Mouse (Mus musculus): ENCODE results near the gene 4933411K16Rik. TPM values are rescaled to one million over a fixed set of nuclear protein-coding genes. Genes with fewer than 3 reads are reported as not detected.

The 4933411K16Rik gene
- polyA plus RNA-seq, 1 experiment, result 0.18 TPM

GRCm38 (mm10) chr19:42054255-42054654 is 2.2 kb downstream of the 4933411K16Rik start:
- Histone ChIP-seq H3K79me3 (ENCODE audit: low read depth) (no peaks in the 10 kb centered on the region), H3ac (ENCODE audit: control insufficient read depth, insufficient read length, low read depth) (no peak overlapping the region), H3K36me3 (ENCODE audit: control insufficient read depth, insufficient read depth) (no peaks in the 10 kb centered on the region), H3K4me3 (ENCODE audit: insufficient read depth, poor library complexity, severe bottlenecking) (no peak overlapping the region), H3K79me2 (ENCODE audit: control insufficient read depth, insufficient read depth) (no peaks in the 10 kb centered on the region), H3K27me3 (ENCODE audit: control insufficient read depth, insufficient read depth, insufficient read length) (peaks cover 4% of the 10 kb centered on the region)
- TF ChIP-seq FOSL1 (IDR thresholded peaks at IDR 0.05; ENCODE audit: insufficient read depth, low read length, poor library complexity, severe bottlenecking) (no peak), CTCF (IDR thresholded peaks at IDR 0.05; ENCODE audit: control insufficient read depth, insufficient read depth, insufficient read length) (no peak), MAX (IDR thresholded peaks at IDR 0.05) (no peak), MYOD1 (IDR thresholded peaks at IDR 0.05; ENCODE audit: control insufficient read depth, insufficient read length, low read depth) (no peak), MYOG (IDR thresholded peaks at IDR 0.05; ENCODE audit: control insufficient read depth, extremely low read depth, insufficient read length) (no peak), USF1 (IDR thresholded peaks at IDR 0.05; ENCODE audit: low read depth) (no peak), CEBPB (IDR thresholded peaks at IDR 0.05; ENCODE audit: low read depth) (no peak)

GRCm38 (mm10) chr19:42055881-42056280 is 3.8 kb downstream of the 4933411K16Rik start:
- Histone ChIP-seq H3K36me3 (ENCODE audit: control insufficient read depth, insufficient read depth) (no peaks in the 10 kb centered on the region), H3K4me3 (ENCODE audit: insufficient read depth, poor library complexity, severe bottlenecking) (no peak overlapping the region), H3K79me3 (ENCODE audit: low read depth) (no peaks in the 10 kb centered on the region), H3ac (ENCODE audit: control insufficient read depth, insufficient read length, low read depth) (no peak overlapping the region), H3K27me3 (ENCODE audit: control insufficient read depth, insufficient read depth, insufficient read length) (peaks cover 10% of the 10 kb centered on the region), H3K79me2 (ENCODE audit: control insufficient read depth, insufficient read depth) (no peaks in the 10 kb centered on the region)
- TF ChIP-seq MYOD1 (IDR thresholded peaks at IDR 0.05; ENCODE audit: control insufficient read depth, insufficient read length, low read depth), result no peak
- TF ChIP-seq MAX (IDR thresholded peaks at IDR 0.05), result no peak
- TF ChIP-seq USF1 (IDR thresholded peaks at IDR 0.05; ENCODE audit: low read depth), result no peak
- no peak for TF ChIP-seq CTCF (IDR thresholded peaks at IDR 0.05; ENCODE audit: control insufficient read depth, insufficient read depth, insufficient read length)
- TF ChIP-seq CEBPB (IDR thresholded peaks at IDR 0.05; ENCODE audit: low read depth), result no peak
- TF ChIP-seq MYOG (IDR thresholded peaks at IDR 0.05; ENCODE audit: control insufficient read depth, extremely low read depth, insufficient read length), result no peak
- no peak for TF ChIP-seq FOSL1 (IDR thresholded peaks at IDR 0.05; ENCODE audit: insufficient read depth, low read length, poor library complexity, severe bottlenecking)

- H3ac ChIP-seq (ENCODE audit: control insufficient read depth, insufficient read length, low read depth), result no peak overlapping the region
- H3K79me2 ChIP-seq (ENCODE audit: control insufficient read depth, insufficient read depth), result no peaks in the 10 kb centered on the region
- TF ChIP-seq MYOD1 (IDR thresholded peaks at IDR 0.05; ENCODE audit: control insufficient read depth, insufficient read length, low read depth) (no peak), MAX (IDR thresholded peaks at IDR 0.05) (no peak), CTCF (IDR thresholded peaks at IDR 0.05; ENCODE audit: control insufficient read depth, insufficient read depth, insufficient read length) (no peak), FOSL1 (IDR thresholded peaks at IDR 0.05; ENCODE audit: insufficient read depth, low read length, poor library complexity, severe bottlenecking) (no peak), MYOG (IDR thresholded peaks at IDR 0.05; ENCODE audit: control insufficient read depth, extremely low read depth, insufficient read length) (no peak), CEBPB (IDR thresholded peaks at IDR 0.05; ENCODE audit: low read depth) (no peak), USF1 (IDR thresholded peaks at IDR 0.05; ENCODE audit: low read depth) (no peak)
- peaks cover 10% of the 10 kb centered on the region for H3K27me3 ChIP-seq (ENCODE audit: control insufficient read depth, insufficient read depth, insufficient read length)
- no peak overlapping the region for H3K4me3 ChIP-seq (ENCODE audit: insufficient read depth, poor library complexity, severe bottlenecking)
- no peaks in the 10 kb centered on the region for H3K36me3 ChIP-seq (ENCODE audit: control insufficient read depth, insufficient read depth)
- no peaks in the 10 kb centered on the region for H3K79me3 ChIP-seq (ENCODE audit: low read depth)
These were observed 4.8 kb downstream of the 4933411K16Rik start for GRCm38 (mm10) chr19:42056719-42057409.

GRCm38 (mm10) chr19:42058426-42058825 is 6.4 kb downstream of the 4933411K16Rik start:
- no peak overlapping the region for H3ac ChIP-seq (ENCODE audit: control insufficient read depth, insufficient read length, low read depth)
- no peaks in the 10 kb centered on the region for H3K79me2 ChIP-seq (ENCODE audit: control insufficient read depth, insufficient read depth)
- TF ChIP-seq MAX (IDR thresholded peaks at IDR 0.05) (no peak), CEBPB (IDR thresholded peaks at IDR 0.05; ENCODE audit: low read depth) (no peak), CTCF (IDR thresholded peaks at IDR 0.05; ENCODE audit: control insufficient read depth, insufficient read depth, insufficient read length) (no peak), MYOD1 (IDR thresholded peaks at IDR 0.05; ENCODE audit: control insufficient read depth, insufficient read length, low read depth) (no peak), FOSL1 (IDR thresholded peaks at IDR 0.05; ENCODE audit: insufficient read depth, low read length, poor library complexity, severe bottlenecking) (no peak)
- no peaks in the 10 kb centered on the region for H3K36me3 ChIP-seq (ENCODE audit: control insufficient read depth, insufficient read depth)
- peaks cover 15% of the 10 kb centered on the region for H3K27me3 ChIP-seq (ENCODE audit: control insufficient read depth, insufficient read depth, insufficient read length)
- no peak overlapping the region for H3K4me3 ChIP-seq (ENCODE audit: insufficient read depth, poor library complexity, severe bottlenecking)
- no peaks in the 10 kb centered on the region for H3K79me3 ChIP-seq (ENCODE audit: low read depth)

- H3K4me3 ChIP-seq (ENCODE audit: insufficient read depth, poor library complexity, severe bottlenecking), result no peak overlapping the region
- no peak overlapping the region for H3ac ChIP-seq (ENCODE audit: control insufficient read depth, insufficient read length, low read depth)
- no peaks in the 10 kb centered on the region for H3K79me3 ChIP-seq (ENCODE audit: low read depth)
- no peaks in the 10 kb centered on the region for H3K36me3 ChIP-seq (ENCODE audit: control insufficient read depth, insufficient read depth)
- no peaks in the 10 kb centered on the region for H3K79me2 ChIP-seq (ENCODE audit: control insufficient read depth, insufficient read depth)
- no peak for TF ChIP-seq CEBPB (IDR thresholded peaks at IDR 0.05; ENCODE audit: low read depth)
- no peak for TF ChIP-seq FOSL1 (IDR thresholded peaks at IDR 0.05; ENCODE audit: insufficient read depth, low read length, poor library complexity, severe bottlenecking)
- no peak for TF ChIP-seq CTCF (IDR thresholded peaks at IDR 0.05; ENCODE audit: control insufficient read depth, insufficient read depth, insufficient read length)
- no peak for TF ChIP-seq MYOG (IDR thresholded peaks at IDR 0.05; ENCODE audit: control insufficient read depth, extremely low read depth, insufficient read length)
- no peak for TF ChIP-seq MYOD1 (IDR thresholded peaks at IDR 0.05; ENCODE audit: control insufficient read depth, insufficient read length, low read depth)
- TF ChIP-seq USF1 (IDR thresholded peaks at IDR 0.05; ENCODE audit: low read depth), result no peak
- TF ChIP-seq MAX (IDR thresholded peaks at IDR 0.05), result no peak
- peaks cover 15% of the 10 kb centered on the region for H3K27me3 ChIP-seq (ENCODE audit: control insufficient read depth, insufficient read depth, insufficient read length)
These were observed 9.4 kb downstream of the 4933411K16Rik start for GRCm38 (mm10) chr19:42061443-42061842.
